30 mouse cellular contexts compared by ENCODE assay signal in genomic region chr1:164420623-164421354, GRCm38 (mm10). TPM values are rescaled to one million over a fixed set of nuclear protein-coding genes. Genes with fewer than 3 reads are reported as not detected.
DNase-seq lines count a peak whose midpoint lies in the region; ATAC-seq and TF ChIP-seq lines count a peak whose summit lies in the region.
"Had no signal": no experiment of that assay in that cellular context is flagged by ENCODE, and none has a peak within 500 bp of the region (broad histone marks: within the 10 kb centered on the region; RNA-seq: fewer than 3 reads in every experiment).

No protein-coding gene starts in this region.

- H3K4me1 ChIP-seq in liver, embryonic 16.5 days (ENCODE audit: control insufficient read depth, low read depth, low read length): peaks cover 2% of the 10 kb centered on the region
- no peaks in the 10 kb centered on the region for H3K4me1 ChIP-seq in liver, embryonic 11.5 days (replicated peaks; ENCODE audit: control insufficient read depth, insufficient read depth, low read length)
- peaks cover 3% of the 10 kb centered on the region; the same call in 1 of the 2 replicates for H3K4me1 ChIP-seq in intestine, embryonic 14.5 days (replicated peaks; ENCODE audit: control insufficient read depth, insufficient read depth, low read length)
- H3K4me1 ChIP-seq in small intestine, adult 2 months (ENCODE audit: control insufficient read depth, insufficient read depth, insufficient read length, low read length): peaks cover 20% of the 10 kb centered on the region; the same call in 1 of the 2 replicates
- no peaks in the 10 kb centered on the region for H3K4me1 ChIP-seq in hindbrain, embryonic 12.5 days
- H3K4me1 ChIP-seq in limb, embryonic 10.5 days: no peaks in the 10 kb centered on the region
- H3K4me1 ChIP-seq: hindbrain, embryonic 15.5 days; neural tube, embryonic 12.5 days had no signal

- H3K9me3 ChIP-seq in liver, embryonic 16.5 days (replicated peaks; ENCODE audit: control insufficient read depth, low read length): no peaks in the 10 kb centered on the region
- no peaks in the 10 kb centered on the region for H3K9me3 ChIP-seq in liver, embryonic 11.5 days (ENCODE audit: control insufficient read depth, low read length)
- H3K9me3 ChIP-seq in intestine, embryonic 14.5 days (ENCODE audit: control insufficient read depth, low read length): no peaks in the 10 kb centered on the region
- H3K9me3 ChIP-seq in hindbrain, embryonic 12.5 days (replicated peaks): no peaks in the 10 kb centered on the region
- H3K9me3 ChIP-seq in limb, embryonic 10.5 days (replicated peaks): no peaks in the 10 kb centered on the region
- H3K9me3 ChIP-seq: heart, embryonic 10.5 days; heart, embryonic 15.5 days; hindbrain, embryonic 15.5 days; neural tube, embryonic 12.5 days had no signal

- no peak overlapping the region for H3K4me3 ChIP-seq in liver, embryonic 16.5 days (ENCODE audit: low read depth, low read length)
- H3K4me3 ChIP-seq in liver, embryonic 11.5 days (ENCODE audit: low read depth, low read length): no peak overlapping the region
- no peak overlapping the region for H3K4me3 ChIP-seq in intestine, embryonic 14.5 days (ENCODE audit: low read depth, low read length)
- H3K4me3 ChIP-seq in small intestine, adult 2 months (ENCODE audit: low read depth, low read length): peak overlapping the region; percentile 12
- H3K4me3 ChIP-seq in hindbrain, embryonic 12.5 days: no peak overlapping the region
- H3K4me3 ChIP-seq in limb, embryonic 10.5 days: no peak overlapping the region
- H3K4me3 ChIP-seq: heart, embryonic 10.5 days; heart, embryonic 15.5 days; hindbrain, embryonic 15.5 days; layer of hippocampus, adult 2 months; neural tube, embryonic 12.5 days had no signal

- 64% methylated on average over 6 of the region's 6 CpGs for WGBS in liver, embryonic 16.5 days (ENCODE audit: insufficient replicate concordance)
- WGBS in liver, embryonic 11.5 days: 72% methylated on average over 6 of the region's 6 CpGs
- 67% methylated on average over 6 of the region's 6 CpGs for WGBS in intestine, embryonic 14.5 days
- WGBS in small intestine, adult 2 months: 24% methylated on average over 6 of the region's 6 CpGs
- WGBS in hindbrain, embryonic 12.5 days: 91% methylated on average over 6 of the region's 6 CpGs
- 90% methylated on average over 6 of the region's 6 CpGs for WGBS in limb, embryonic 10.5 days

- peak; percentile 53; the same call in 1 of the 2 replicates for ATAC-seq in liver, embryonic 16.5 days (ENCODE audit: low read depth)
- no peak for ATAC-seq in liver, embryonic 11.5 days (replicated peaks; ENCODE audit: low FRiP score)
- peak; percentile 77 for ATAC-seq in intestine, embryonic 14.5 days (replicated peaks; ENCODE audit: low FRiP score, low TSS enrichment, low read depth)
- no peak for ATAC-seq in hindbrain, embryonic 12.5 days (ENCODE audit: low FRiP score)
- ATAC-seq: forebrain, embryonic 14.5 days; inflammation-experienced regulatory T-cells, adult 6 months; midbrain, embryonic 16.5 days had no signal

- H3K4me2 ChIP-seq in liver, embryonic 16.5 days (ENCODE audit: low read depth, low read length): no peak overlapping the region
- no peak overlapping the region for H3K4me2 ChIP-seq in liver, embryonic 11.5 days
- H3K4me2 ChIP-seq in intestine, embryonic 14.5 days (ENCODE audit: low read length): no peak overlapping the region
- H3K4me2 ChIP-seq in hindbrain, embryonic 12.5 days (replicated peaks): no peak overlapping the region
- H3K4me2 ChIP-seq: heart, embryonic 15.5 days; hindbrain, embryonic 15.5 days; lung, embryonic 14.5 days; neural tube, embryonic 12.5 days had no signal

- H3K27ac ChIP-seq in liver, embryonic 16.5 days (ENCODE audit: low read length): no peak overlapping the region
- no peak overlapping the region for H3K27ac ChIP-seq in liver, embryonic 11.5 days (ENCODE audit: low read depth, low read length)
- no peak overlapping the region; the same call in 1 of the 2 replicates for H3K27ac ChIP-seq in intestine, embryonic 14.5 days (ENCODE audit: low read depth)
- H3K27ac ChIP-seq in small intestine, adult 2 months (ENCODE audit: insufficient read depth, low read depth, low read length): peak overlapping the region; percentile 98
- H3K27ac ChIP-seq in hindbrain, embryonic 12.5 days: no peak overlapping the region
- no peak overlapping the region for H3K27ac ChIP-seq in limb, embryonic 10.5 days
- H3K27ac ChIP-seq: heart, embryonic 10.5 days; heart, embryonic 15.5 days; hindbrain, embryonic 15.5 days; layer of hippocampus, adult 2 months; neural tube, embryonic 12.5 days had no signal

- TF ChIP-seq CTCF in small intestine, adult 2 months (IDR thresholded peaks at IDR 0.05; ENCODE audit: extremely low read depth, insufficient read length, insufficient replicate concordance, low read depth, low read length): no peak

- H3K27me3 ChIP-seq in liver, embryonic 16.5 days (ENCODE audit: control insufficient read depth, insufficient read depth, low read depth, low read length): no peaks in the 10 kb centered on the region
- H3K27me3 ChIP-seq in liver, embryonic 11.5 days (replicated peaks; ENCODE audit: control insufficient read depth, insufficient read depth, low read length): no peaks in the 10 kb centered on the region
- H3K27me3 ChIP-seq in intestine, embryonic 14.5 days (replicated peaks; ENCODE audit: control insufficient read depth, insufficient read depth, low read length): no peaks in the 10 kb centered on the region
- no peaks in the 10 kb centered on the region for H3K27me3 ChIP-seq in small intestine, adult 2 months (ENCODE audit: control insufficient read depth, insufficient read depth, low read length)
- H3K27me3 ChIP-seq in hindbrain, embryonic 12.5 days: no peaks in the 10 kb centered on the region
- no peaks in the 10 kb centered on the region for H3K27me3 ChIP-seq in limb, embryonic 10.5 days (ENCODE audit: low read depth, poor library complexity, severe bottlenecking)
- H3K27me3 ChIP-seq: CH12.LX; heart, embryonic 15.5 days; hindbrain, embryonic 15.5 days; neural tube, embryonic 12.5 days had no signal

- DNase-seq in liver, embryonic 11.5 days (ENCODE audit: low spot score): no peak
- DNase-seq in intestine, embryonic 14.5 days (ENCODE audit: low spot score): no peak
- DNase-seq in limb, embryonic 10.5 days (ENCODE audit: low spot score): no peak
- no peak for DNase-seq in natural killer cell, adult 2 months (ENCODE audit: low spot score in 2 of 2)
- DNase-seq: adrenal gland, postnatal 10 days; cerebellum, adult 11 months; cerebellum, adult 9-10 months; cerebellum, postnatal 36 days; gastrocnemius, postnatal 25 days; heart, adult 11 months; heart, postnatal 36 days; kidney, postnatal 36 days; layer of hippocampus, postnatal 36 days; liver; lung, embryonic 14.5 days; lung, postnatal 14 days; right cerebral cortex, adult 18-20 months; thymus, postnatal 14 days had no signal

- no peak for TF ChIP-seq POLR2A in small intestine, adult 2 months (IDR thresholded peaks at IDR 0.05; ENCODE audit: low read depth, low read length)

- H3K9ac ChIP-seq in liver, embryonic 16.5 days (ENCODE audit: low read depth, low read length): no peak overlapping the region
- H3K9ac ChIP-seq in liver, embryonic 11.5 days (ENCODE audit: low read depth, low read length): no peak overlapping the region
- H3K9ac ChIP-seq in intestine, embryonic 14.5 days (ENCODE audit: low read length): no peak overlapping the region
- H3K9ac ChIP-seq in hindbrain, embryonic 12.5 days: no peak overlapping the region
- H3K9ac ChIP-seq: heart, embryonic 15.5 days; hindbrain, embryonic 15.5 days; lung, embryonic 14.5 days; neural tube, embryonic 12.5 days had no signal

- no peaks in the 10 kb centered on the region for H3K36me3 ChIP-seq in liver, embryonic 16.5 days (ENCODE audit: control insufficient read depth, insufficient read depth)
- no peaks in the 10 kb centered on the region for H3K36me3 ChIP-seq in liver, embryonic 11.5 days (ENCODE audit: control insufficient read depth, insufficient read depth, low read length)
- H3K36me3 ChIP-seq in intestine, embryonic 14.5 days (ENCODE audit: control insufficient read depth, insufficient read depth, low read length): no peaks in the 10 kb centered on the region
- H3K36me3 ChIP-seq in small intestine, adult 2 months (ENCODE audit: control insufficient read depth, insufficient read depth, low read length): no peaks in the 10 kb centered on the region
- H3K36me3 ChIP-seq in hindbrain, embryonic 12.5 days: no peaks in the 10 kb centered on the region
- no peaks in the 10 kb centered on the region for H3K36me3 ChIP-seq in limb, embryonic 10.5 days
- H3K36me3 ChIP-seq: heart, embryonic 10.5 days; heart, embryonic 15.5 days; hindbrain, embryonic 15.5 days; neural tube, embryonic 12.5 days had no signal

RNA-seq across cellular contexts. Expression of gene Atp1b1, which starts 37.4 kb away (rescaled TPM):
- 17.7 and 20.3 TPM in 2 replicates for polyA plus RNA-seq in liver, embryonic 16.5 days (2015; fragmentation: Nextera tagmentation; extraction: Ambion mirVana)
- polyA plus RNA-seq in liver, embryonic 11.5 days (2014; fragmentation: Nextera tagmentation; extraction: Ambion mirVana): 18.2 and 18.6 TPM in 2 replicates
- polyA plus RNA-seq in intestine, embryonic 14.5 days (2014; fragmentation: Nextera tagmentation; extraction: Ambion mirVana): 89.7 and 101 TPM in 2 replicates
- polyA plus RNA-seq in small intestine, adult 2 months (2012; rRNA removed): 204 and 369 TPM in 2 replicates
- polyA plus RNA-seq in hindbrain, embryonic 12.5 days (2016; fragmentation: Nextera tagmentation; extraction: Ambion mirVana): 57.6 and 61.7 TPM in 2 replicates
- 1.7 and 2.6 TPM in 2 replicates for polyA plus RNA-seq in limb, embryonic 10.5 days (2016; fragmentation: Nextera tagmentation; extraction: Ambion mirVana)

Comparison
In these comparisons a context has a peak if more than half of its experiments do, and no peak if none do; other contexts are left out.
1. ATAC-seq: peak in liver, embryonic 16.5 days (single experiment) and intestine, embryonic 14.5 days (single experiment); none in liver, embryonic 11.5 days (single experiment) and hindbrain, embryonic 12.5 days (single experiment).